Mouse (Mus musculus): ENCODE results near the gene Ptp4a2. TPM values are rescaled to one million over a fixed set of nuclear protein-coding genes. Genes with fewer than 3 reads are reported as not detected.

Gene Ptp4a2
- polyA plus RNA-seq (2017; shearing (Covaris generic)) = 770 TPM

GRCm38 (mm10) chr4:129810798-129811604, at the start of gene Ptp4a2:
Ptp4a2 (plus strand) TSS chr4:129811219.

Other genes starting within 250 kb of the Ptp4a2 start
- 1,404 TPM for gene Lck, start 237.6 kb upstream of the Ptp4a2 start, polyA plus RNA-seq (2017; shearing (Covaris generic))
- gene Fam167b, start 232.7 kb upstream of the Ptp4a2 start, polyA plus RNA-seq (2017; shearing (Covaris generic)) = not detected
- 188 TPM for gene Eif3i, start 210.6 kb upstream of the Ptp4a2 start, polyA plus RNA-seq (2017; shearing (Covaris generic))
- gene Tmem234, start 210.6 kb upstream of the Ptp4a2 start, polyA plus RNA-seq (2017; shearing (Covaris generic)) = 158 TPM
- gene Dcdc2b, start 197.0 kb upstream of the Ptp4a2 start, polyA plus RNA-seq (2017; shearing (Covaris generic)) = 1.2 TPM
- 22.2 TPM for gene Iqcc, start 192.1 kb upstream of the Ptp4a2 start, polyA plus RNA-seq (2017; shearing (Covaris generic))
- gene Ccdc28b, start 187.3 kb upstream of the Ptp4a2 start, polyA plus RNA-seq (2017; shearing (Covaris generic)) = 15.7 TPM
- 70.1 TPM for gene Txlna, start 170.2 kb upstream of the Ptp4a2 start, polyA plus RNA-seq (2017; shearing (Covaris generic))
- gene Kpna6, start 138.5 kb upstream of the Ptp4a2 start, polyA plus RNA-seq (2017; shearing (Covaris generic)) = 24.0 TPM
- 12.6 TPM for gene Tmem39b, start 114.4 kb upstream of the Ptp4a2 start, polyA plus RNA-seq (2017; shearing (Covaris generic))
- gene Khdrbs1, start 68.9 kb upstream of the Ptp4a2 start, polyA plus RNA-seq (2017; shearing (Covaris generic)) = 152 TPM
- gene Spocd1, start 118.0 kb downstream of the Ptp4a2 start, polyA plus RNA-seq (2017; shearing (Covaris generic)) = not detected
- not detected for gene Adgrb2, start 173.7 kb downstream of the Ptp4a2 start, polyA plus RNA-seq (2017; shearing (Covaris generic))
- not detected for gene Col16a1, start 236.6 kb downstream of the Ptp4a2 start, polyA plus RNA-seq (2017; shearing (Covaris generic))